Mouse (Mus musculus) liver, embryonic 16.5 days (tissue): ENCODE data around the gene Vps37b. TPM values are rescaled to one million over a fixed set of nuclear protein-coding genes. Genes with fewer than 3 reads are reported as not detected.
"Not testable (repeated sequence)": the region's sequence is repeated elsewhere in the genome, so short reads cannot be mapped to it uniquely, and the experiment has no call there.

Experiments used
- ATAC-seq: fragments of 200-750 bp; cut with Nextera tagmentation; 2 replicates; pipeline ENCODE4 v1.8.0; 2017; ENCODE audit warnings: low read depth, mild to moderate bottlenecking, moderate number of reproducible peaks, moderate library complexity
- H3K27ac ChIP-seq: fragments of 300-500 bp; sonication (generic); 2 replicates; pipeline ENCODE4 v1.5.1; 2014; ENCODE audit warnings: mild to moderate bottlenecking, low read length
- H3K27me3 ChIP-seq: fragments of 300-500 bp; sonication (generic); 2 replicates; pipeline ENCODE4 v1.6.1; 2014; ENCODE audit warnings: low read depth, low read length, mixed read lengths; ENCODE audit not compliant: control insufficient read depth, insufficient read depth
- H3K36me3 ChIP-seq: fragments of 300-500 bp; sonication (generic); 2 replicates; pipeline ENCODE4 v1.6.1; 2014; ENCODE audit warnings: mild to moderate bottlenecking; ENCODE audit not compliant: control insufficient read depth, insufficient read depth
- H3K4me1 ChIP-seq: fragments of 300-500 bp; sonication (generic); 2 replicates; pipeline ENCODE4 v1.6.1; 2014; ENCODE audit warnings: low read depth, low read length, mixed read lengths; ENCODE audit not compliant: control insufficient read depth
- H3K4me2 ChIP-seq: fragments of 300-500 bp; sonication (generic); 2 replicates; pipeline ENCODE4 v1.6.1; 2014; ENCODE audit warnings: low read depth, low read length, mixed read lengths
- H3K4me3 ChIP-seq: fragments of 300-500 bp; sonication (generic); 2 replicates; pipeline ENCODE4 v1.5.1; 2014; ENCODE audit warnings: low read depth, mild to moderate bottlenecking, low read length
- H3K9ac ChIP-seq: fragments of 300-500 bp; sonication (generic); 2 replicates; pipeline ENCODE4 v1.6.1; 2014; ENCODE audit warnings: low read depth, low read length
- H3K9me3 ChIP-seq: fragments of 300-500 bp; sonication (generic); replicated peaks from 2 replicates; pipeline ENCODE4 v1.6.1; 2016; ENCODE audit warnings: low read length; ENCODE audit not compliant: control insufficient read depth
- WGBS: fragments of 180-500 bp; shearing (Covaris S2); extraction: QIAGEN DNeasy Blood & Tissue Kit; methylation state at CpG from one replicate; pipeline ENCODE4 v1.1.7; 2014; ENCODE audit not compliant: insufficient replicate concordance; 5-methylcytosine and 5-hydroxymethylcytosine counted together
- polyA plus RNA-seq: library from polyadenylated mRNA; unstranded; fragments of >200 nt; fragmentation: Nextera tagmentation; extraction: Ambion mirVana; gene quantifications from 2 replicates; pipeline ENCODE4 v1.2.1, GENCODE M21; 2015

The Vps37b gene
- polyA plus RNA-seq, 1 experiment from 2014 or later = 16.3 TPM

- Histone ChIP-seq H3K9ac (no peak overlapping the region), H3K36me3 (no peaks in the 10 kb centered on the region), H3K27ac (no peak overlapping the region), H3K4me2 (no peak overlapping the region), H3K4me1 (peaks cover 4% of the 10 kb centered on the region), H3K27me3 (no peaks in the 10 kb centered on the region), H3K4me3 (no peak overlapping the region), H3K9me3 (no peaks in the 10 kb centered on the region)
- WGBS = 62% methylated on average over 3 of the region's 3 CpGs
- ATAC-seq = no peak
Observed at GRCm38 (mm10) chr5:124069657-124070056, 37.6 kb upstream of the Vps37b start.

GRCm38 (mm10) chr5:124062037-124062824, 30.2 kb upstream of the Vps37b start:
- H3K4me3 ChIP-seq = no peak overlapping the region
- H3K27me3 ChIP-seq = no peaks in the 10 kb centered on the region
- no peaks in the 10 kb centered on the region for H3K9me3 ChIP-seq
- no peaks in the 10 kb centered on the region for H3K36me3 ChIP-seq
- no peak for ATAC-seq
- no peak overlapping the region for H3K4me2 ChIP-seq
- 63% methylated on average over 12 of the region's 12 CpGs for WGBS
- H3K4me1 ChIP-seq = no peaks in the 10 kb centered on the region
- H3K9ac ChIP-seq = no peak overlapping the region
- H3K27ac ChIP-seq = no peak overlapping the region

- Histone ChIP-seq H3K9me3 (peaks cover 5% of the 10 kb centered on the region; the same call in 1 of the 2 replicates), H3K27me3 (no peaks in the 10 kb centered on the region), H3K4me3 (no peak overlapping the region), H3K4me2 (no peak overlapping the region), H3K27ac (peak overlapping the region; percentile 53), H3K4me1 (no peaks in the 10 kb centered on the region), H3K9ac (peak overlapping the region; percentile 22; the same call in 1 of the 2 replicates), H3K36me3 (no peaks in the 10 kb centered on the region)
- ATAC-seq = no peak; the same call in 1 of the 2 replicates
- WGBS = 30% methylated on average over 5 of the region's 5 CpGs
Observed at GRCm38 (mm10) chr5:124059677-124060076, 27.6 kb upstream of the Vps37b start.

GRCm38 (mm10) chr5:124058749-124059148, 26.7 kb upstream of the Vps37b start:
- ATAC-seq = no peak
- no peak overlapping the region for H3K4me3 ChIP-seq
- H3K27ac ChIP-seq = no peak overlapping the region
- no peaks in the 10 kb centered on the region for H3K27me3 ChIP-seq
- peaks cover 5% of the 10 kb centered on the region; the same call in 1 of the 2 replicates for H3K9me3 ChIP-seq
- no peak overlapping the region for H3K9ac ChIP-seq
- H3K4me2 ChIP-seq = no peak overlapping the region
- 75% methylated on average over 7 of the region's 7 CpGs for WGBS
- no peaks in the 10 kb centered on the region for H3K4me1 ChIP-seq
- H3K36me3 ChIP-seq = no peaks in the 10 kb centered on the region

- no peak for ATAC-seq
- H3K27ac ChIP-seq = no peak overlapping the region
- peaks cover 14% of the 10 kb centered on the region for H3K4me1 ChIP-seq
- H3K9ac ChIP-seq = no peak overlapping the region
- H3K4me2 ChIP-seq = no peak overlapping the region
- peaks cover 5% of the 10 kb centered on the region; the same call in 1 of the 2 replicates for H3K9me3 ChIP-seq
- H3K27me3 ChIP-seq = no peaks in the 10 kb centered on the region
- WGBS = 63% methylated on average over 4 of the region's 4 CpGs
- H3K4me3 ChIP-seq = no peak overlapping the region
- no peaks in the 10 kb centered on the region for H3K36me3 ChIP-seq
Observed at GRCm38 (mm10) chr5:124056956-124057355, 24.9 kb upstream of the Vps37b start.

GRCm38 (mm10) chr5:124056219-124056618, 24.1 kb upstream of the Vps37b start:
- Histone ChIP-seq H3K9ac (no peak overlapping the region), H3K27me3 (no peaks in the 10 kb centered on the region), H3K4me2 (no peak overlapping the region), H3K27ac (no peak overlapping the region), H3K36me3 (no peaks in the 10 kb centered on the region), H3K4me3 (no peak overlapping the region), H3K9me3 (peaks cover 5% of the 10 kb centered on the region; the same call in 1 of the 2 replicates), H3K4me1 (peaks cover 22% of the 10 kb centered on the region)
- 89% methylated on average over 1 of the region's 1 CpGs for WGBS
- ATAC-seq = no peak

- H3K4me2 ChIP-seq = peak overlapping the region; percentile 53
- peak overlapping the region; percentile 96 for H3K27ac ChIP-seq
- H3K4me3 ChIP-seq, H3K27me3 ChIP-seq, ATAC-seq, H3K9ac ChIP-seq, H3K9me3 ChIP-seq, H3K36me3 ChIP-seq: not testable (repeated sequence)
- 71% methylated on average over 7 of the region's 7 CpGs for WGBS
- H3K4me1 ChIP-seq = peaks cover 56% of the 10 kb centered on the region
Observed at GRCm38 (mm10) chr5:124052641-124053040, 20.6 kb upstream of the Vps37b start.

GRCm38 (mm10) chr5:124051899-124052491, 19.9 kb upstream of the Vps37b start:
- H3K9me3 ChIP-seq = peaks cover 5% of the 10 kb centered on the region; the same call in 1 of the 2 replicates
- H3K27ac ChIP-seq = peak overlapping the region; percentile 96
- peaks cover 62% of the 10 kb centered on the region for H3K4me1 ChIP-seq
- H3K36me3 ChIP-seq = no peaks in the 10 kb centered on the region
- H3K9ac ChIP-seq = peak overlapping the region; percentile 64
- WGBS = 16% methylated on average over 11 of the region's 11 CpGs
- peak overlapping the region; percentile 58 for H3K4me3 ChIP-seq
- ATAC-seq = peak; percentile 96
- H3K4me2 ChIP-seq = peak overlapping the region; percentile 53
- no peaks in the 10 kb centered on the region for H3K27me3 ChIP-seq
